Mouse (Mus musculus): ENCODE measurements at regions not wholly inside any gene's neighbourhood (a gene's known extent, or its start where the extent isn't known, plus 50 kb on each side); places are given as distances from the start of the nearest gene placed in this dataset.

DNA sequence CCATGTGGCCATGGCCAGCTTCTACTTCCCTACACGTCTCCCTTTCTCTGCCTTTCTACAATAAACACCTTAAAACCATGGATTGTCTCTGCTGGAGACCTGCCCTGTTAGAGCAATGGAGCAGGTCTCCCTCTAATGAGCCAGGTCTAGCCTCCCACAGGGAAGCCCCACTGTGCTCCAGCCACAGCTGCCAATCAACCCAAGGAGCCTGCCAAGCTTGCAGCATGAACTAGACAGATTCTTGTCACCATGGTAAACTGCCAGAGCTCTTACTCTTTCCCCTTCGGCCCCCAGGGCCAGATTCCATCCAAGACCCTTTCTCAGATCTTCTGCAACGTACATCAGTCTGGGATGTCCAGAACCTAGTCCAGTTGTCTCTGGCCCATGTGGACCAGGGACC is 217.1 kb upstream of the Fam241a start:
- H3K4me3 ChIP-seq (replicated peaks; ENCODE audit: control insufficient read depth, low read depth, low read length), result no peak overlapping the region
- TF ChIP-seq POLR2A (IDR thresholded peaks at IDR 0.05; ENCODE audit: borderline replicate concordance, control insufficient read depth, low read depth, low read length) (no peak), CTCF (IDR thresholded peaks at IDR 0.05; ENCODE audit: control insufficient read depth, insufficient read depth, low read length) (no peak)
- 82% methylated on average over 3 of the region's 3 CpGs for WGBS
- H3K27ac ChIP-seq (ENCODE audit: control insufficient read depth, insufficient read depth, low read depth, low read length, poor library complexity), result no peak overlapping the region
- H3K4me1 ChIP-seq (ENCODE audit: control insufficient read depth, insufficient read depth, low read length), result no peaks in the 10 kb centered on the region

DNA sequence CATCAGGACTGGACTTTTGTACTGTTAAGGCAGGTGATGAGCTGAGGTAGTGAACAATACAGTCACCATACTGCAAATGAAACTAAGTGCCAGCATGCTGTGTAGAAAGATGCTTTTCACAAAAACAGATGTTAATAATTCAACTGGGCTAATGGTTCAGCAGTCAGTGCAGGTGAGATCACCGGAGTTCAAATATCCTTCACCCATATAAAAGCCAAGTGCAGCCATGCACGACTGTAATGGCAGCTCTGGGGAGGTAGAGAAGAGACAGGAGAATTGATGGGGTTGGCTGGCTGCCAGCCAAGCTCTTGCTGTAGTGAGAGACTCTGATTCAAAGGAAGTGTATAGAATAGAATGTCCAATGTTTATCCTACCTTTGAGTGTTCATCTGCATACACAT is 214.3 kb upstream of the Fam241a start:
- TF ChIP-seq CTCF (IDR thresholded peaks at IDR 0.05; ENCODE audit: control insufficient read depth, insufficient read depth, low read length), result no peak
- TF ChIP-seq POLR2A (IDR thresholded peaks at IDR 0.05; ENCODE audit: borderline replicate concordance, control insufficient read depth, low read depth, low read length), result no peak
- 59% methylated on average over 2 of the region's 2 CpGs for WGBS
- no peaks in the 10 kb centered on the region for H3K4me1 ChIP-seq (ENCODE audit: control insufficient read depth, insufficient read depth, low read length)
- H3K4me3 ChIP-seq (replicated peaks; ENCODE audit: control insufficient read depth, low read depth, low read length), result no peak overlapping the region
- H3K27ac ChIP-seq (ENCODE audit: control insufficient read depth, insufficient read depth, low read depth, low read length, poor library complexity), result no peak overlapping the region

DNA sequence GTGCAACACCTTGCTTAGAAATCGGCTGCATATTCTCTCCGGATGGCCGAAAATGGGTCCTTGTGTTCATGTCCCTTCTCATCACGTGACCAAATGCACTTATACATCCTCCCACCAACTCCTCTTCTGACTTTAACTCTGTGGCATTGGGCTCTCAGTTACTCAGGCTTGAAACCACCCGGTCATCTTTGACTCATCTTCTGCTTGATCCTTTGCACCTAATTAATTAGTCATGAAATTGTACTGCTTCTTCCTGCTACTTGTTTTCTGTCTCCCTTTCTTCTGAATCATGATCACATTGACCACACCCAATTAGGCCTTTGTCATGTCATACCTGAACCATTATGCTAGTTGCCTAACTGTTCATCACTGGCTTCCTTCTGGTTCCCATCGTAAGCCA is 208.4 kb upstream of the Fam241a start:
- no peak for TF ChIP-seq CTCF (IDR thresholded peaks at IDR 0.05; ENCODE audit: control insufficient read depth, insufficient read depth, low read length)
- TF ChIP-seq POLR2A (IDR thresholded peaks at IDR 0.05; ENCODE audit: borderline replicate concordance, control insufficient read depth, low read depth, low read length), result no peak
- 80% methylated on average over 6 of the region's 6 CpGs for WGBS
- Histone ChIP-seq H3K4me3 (replicated peaks; ENCODE audit: control insufficient read depth, low read depth, low read length) (no peak overlapping the region), H3K27ac (ENCODE audit: control insufficient read depth, insufficient read depth, low read depth, low read length, poor library complexity) (no peak overlapping the region), H3K4me1 (ENCODE audit: control insufficient read depth, insufficient read depth, low read length) (no peaks in the 10 kb centered on the region)

DNA sequence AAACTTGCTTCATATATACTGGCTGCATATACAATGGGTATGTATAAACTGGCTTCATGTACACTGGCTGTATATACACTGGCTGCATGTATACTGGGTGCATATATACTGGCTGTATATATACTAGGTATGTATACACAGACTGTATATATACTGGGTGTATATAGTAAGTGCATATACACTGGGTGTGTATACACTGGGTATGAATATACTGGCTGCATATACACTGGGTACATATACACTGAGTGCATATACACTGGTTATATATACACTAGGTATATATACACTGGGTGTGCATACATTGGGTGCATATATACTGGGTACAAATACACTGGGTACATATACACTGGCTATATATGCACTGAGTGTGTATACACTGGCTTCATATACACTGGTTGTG is 196.9 kb upstream of the Fam241a start:
- Histone ChIP-seq H3K27ac (ENCODE audit: control insufficient read depth, insufficient read depth, low read depth, low read length, poor library complexity) (no peak overlapping the region), H3K4me1 (ENCODE audit: control insufficient read depth, insufficient read depth, low read length) (no peaks in the 10 kb centered on the region), H3K4me3 (replicated peaks; ENCODE audit: control insufficient read depth, low read depth, low read length) (no peak overlapping the region)
- no peak for TF ChIP-seq CTCF (IDR thresholded peaks at IDR 0.05; ENCODE audit: control insufficient read depth, insufficient read depth, low read length)

DNA sequence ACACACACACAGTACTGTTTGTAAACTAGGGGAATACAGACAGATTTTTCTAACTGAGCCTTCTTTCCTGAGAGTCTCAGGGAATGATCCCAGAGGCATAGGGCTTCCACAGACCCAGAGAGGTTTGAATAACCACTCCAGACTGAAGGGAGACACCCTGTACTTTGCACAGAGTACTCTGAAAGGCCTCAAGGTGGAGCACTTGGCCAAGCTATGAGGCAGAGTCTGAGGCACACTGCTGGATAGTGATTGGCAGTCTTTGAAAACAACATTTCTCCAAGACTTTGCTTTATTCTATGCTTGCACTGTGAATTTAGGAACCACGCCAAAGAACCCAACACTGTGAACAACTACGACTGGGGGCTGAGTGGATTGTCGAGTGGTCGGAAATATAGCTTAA is 192.1 kb upstream of the Fam241a start:
- Histone ChIP-seq H3K4me1 (ENCODE audit: control insufficient read depth, insufficient read depth, low read length) (no peaks in the 10 kb centered on the region), H3K4me3 (replicated peaks; ENCODE audit: control insufficient read depth, low read depth, low read length) (no peak overlapping the region), H3K27ac (ENCODE audit: control insufficient read depth, insufficient read depth, low read depth, low read length, poor library complexity) (no peak overlapping the region)
- WGBS, result 19% methylated on average over 4 of the region's 4 CpGs
- no peak for TF ChIP-seq CTCF (IDR thresholded peaks at IDR 0.05; ENCODE audit: control insufficient read depth, insufficient read depth, low read length)
- TF ChIP-seq POLR2A (IDR thresholded peaks at IDR 0.05; ENCODE audit: borderline replicate concordance, control insufficient read depth, low read depth, low read length), result no peak

DNA sequence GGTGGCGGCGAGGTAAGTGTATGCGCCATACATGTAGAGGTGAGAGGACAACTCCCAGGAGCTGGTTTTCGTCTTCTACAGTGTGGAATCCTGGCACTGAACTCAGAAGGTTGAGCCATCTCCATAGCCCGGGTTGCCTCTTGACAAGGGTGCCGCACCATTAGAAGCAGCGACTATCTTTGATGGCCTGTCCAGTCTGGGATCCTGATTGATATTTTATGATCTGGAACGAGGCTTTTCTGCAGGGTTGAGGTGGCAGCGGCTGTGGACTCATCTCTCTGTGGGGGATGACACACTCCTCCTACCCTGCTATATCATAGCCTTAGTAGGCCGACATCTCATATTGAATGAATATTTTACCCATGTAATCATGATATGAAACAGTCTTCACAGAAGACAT is 191.0 kb upstream of the Fam241a start:
- TF ChIP-seq POLR2A (IDR thresholded peaks at IDR 0.05; ENCODE audit: borderline replicate concordance, control insufficient read depth, low read depth, low read length) (no peak), CTCF (IDR thresholded peaks at IDR 0.05; ENCODE audit: control insufficient read depth, insufficient read depth, low read length) (no peak)
- no peak overlapping the region for H3K27ac ChIP-seq (ENCODE audit: control insufficient read depth, insufficient read depth, low read depth, low read length, poor library complexity)
- 80% methylated on average over 10 of the region's 10 CpGs for WGBS

DNA sequence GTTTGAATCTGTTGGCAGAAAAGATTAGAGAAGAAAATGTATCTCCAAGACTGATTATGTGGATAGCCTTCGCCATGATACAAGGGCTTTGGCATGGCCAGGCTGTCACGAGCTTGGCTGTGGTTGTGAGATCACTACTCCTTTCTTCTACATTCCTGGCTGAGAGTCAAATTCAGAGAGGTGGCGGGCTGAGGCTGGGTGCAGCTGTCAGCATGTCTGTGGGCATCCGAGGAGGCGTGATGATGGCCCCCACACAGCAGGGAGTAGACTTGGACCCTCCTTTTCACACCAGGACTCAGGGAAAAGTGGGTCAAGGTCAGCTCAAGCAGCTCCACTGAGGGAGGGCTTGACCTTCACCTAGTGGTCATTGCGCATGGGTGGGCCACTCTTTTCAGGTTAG is 186.3 kb upstream of the Fam241a start:
- Histone ChIP-seq H3K4me3 (replicated peaks; ENCODE audit: control insufficient read depth, low read depth, low read length) (no peak overlapping the region), H3K4me1 (ENCODE audit: control insufficient read depth, insufficient read depth, low read length) (no peaks in the 10 kb centered on the region), H3K27ac (ENCODE audit: control insufficient read depth, insufficient read depth, low read depth, low read length, poor library complexity) (no peak overlapping the region)
- no peak for TF ChIP-seq POLR2A (IDR thresholded peaks at IDR 0.05; ENCODE audit: borderline replicate concordance, control insufficient read depth, low read depth, low read length)
- no peak for TF ChIP-seq CTCF (IDR thresholded peaks at IDR 0.05; ENCODE audit: control insufficient read depth, insufficient read depth, low read length)
- WGBS, result 71% methylated on average over 6 of the region's 6 CpGs

More for the DNA sequence above, 191.0 kb upstream of the Fam241a start:
- no peak overlapping the region for H3K4me3 ChIP-seq (replicated peaks; ENCODE audit: control insufficient read depth, low read depth, low read length)
- no peaks in the 10 kb centered on the region for H3K4me1 ChIP-seq (ENCODE audit: control insufficient read depth, insufficient read depth, low read length)

DNA sequence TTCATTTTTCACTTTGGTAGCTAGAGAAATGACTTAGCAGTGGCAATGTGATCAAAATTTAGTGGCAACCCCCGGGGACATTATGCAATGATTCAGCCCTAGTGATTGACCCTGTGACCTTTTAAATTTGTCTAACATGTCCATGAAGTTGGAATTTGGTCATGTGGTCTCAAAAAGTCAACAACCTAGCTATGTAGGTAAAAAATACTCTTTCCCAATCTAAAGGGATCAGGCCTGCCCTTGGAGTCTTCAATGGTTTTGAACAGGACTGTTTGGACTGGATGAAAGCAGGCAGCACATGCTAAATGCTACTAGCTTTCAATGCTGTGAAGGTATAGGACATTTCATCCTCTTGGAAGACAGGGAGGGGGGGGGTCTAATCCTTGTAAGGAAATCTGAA is 185.3 kb upstream of the Fam241a start:
- WGBS, result 55% methylated on average over 1 of the region's 1 CpGs
- no peak for TF ChIP-seq POLR2A (IDR thresholded peaks at IDR 0.05; ENCODE audit: borderline replicate concordance, control insufficient read depth, low read depth, low read length)
- no peak overlapping the region for H3K4me3 ChIP-seq (replicated peaks; ENCODE audit: control insufficient read depth, low read depth, low read length)
- H3K27ac ChIP-seq (ENCODE audit: control insufficient read depth, insufficient read depth, low read depth, low read length, poor library complexity), result no peak overlapping the region
- no peaks in the 10 kb centered on the region for H3K4me1 ChIP-seq (ENCODE audit: control insufficient read depth, insufficient read depth, low read length)

DNA sequence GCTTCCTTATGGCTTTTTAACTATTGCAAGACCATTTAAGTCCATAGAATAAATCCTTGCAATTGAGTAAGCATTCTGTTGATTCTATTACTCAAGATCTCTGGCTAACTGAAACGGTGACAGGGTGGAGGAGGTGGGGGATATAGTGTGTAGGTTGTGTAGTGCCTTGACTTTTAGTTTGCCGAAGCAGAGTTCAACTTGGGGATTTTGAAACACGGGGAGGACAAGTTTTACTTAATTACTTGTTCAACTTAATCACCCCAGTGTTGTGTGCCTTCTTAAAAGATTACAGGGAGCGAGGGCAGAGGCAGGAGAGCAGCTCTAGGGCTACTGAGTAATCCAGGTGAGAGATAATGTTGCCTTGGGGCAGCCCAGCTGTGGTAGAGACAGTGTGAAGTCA is 171.7 kb upstream of the Fam241a start:
- TF ChIP-seq CTCF (IDR thresholded peaks at IDR 0.05; ENCODE audit: control insufficient read depth, insufficient read depth, low read length) (no peak), POLR2A (IDR thresholded peaks at IDR 0.05; ENCODE audit: borderline replicate concordance, control insufficient read depth, low read depth, low read length) (no peak)
- no peak overlapping the region for H3K4me3 ChIP-seq (replicated peaks; ENCODE audit: control insufficient read depth, low read depth, low read length)
- 65% methylated on average over 4 of the region's 4 CpGs for WGBS
- no peak overlapping the region for H3K27ac ChIP-seq (ENCODE audit: control insufficient read depth, insufficient read depth, low read depth, low read length, poor library complexity)
- H3K4me1 ChIP-seq (ENCODE audit: control insufficient read depth, insufficient read depth, low read length), result no peaks in the 10 kb centered on the region
